Mouse (Mus musculus): ENCODE data around the gene Gas7. TPM values are rescaled to one million over a fixed set of nuclear protein-coding genes. Genes with fewer than 3 reads are reported as not detected.

The Gas7 gene
- polyA plus RNA-seq, 1 experiment from 2014 or later = 10.5 TPM

- WGBS = 78% methylated on average over 9 of the region's 9 CpGs
- Histone ChIP-seq H3K4me2 (no peak overlapping the region), H3K27ac (ENCODE audit: low read depth) (no peak overlapping the region), H3K27me3 (ENCODE audit: insufficient read depth, low read length) (no peaks in the 10 kb centered on the region), H3K4me1 (ENCODE audit: insufficient read depth) (no peaks in the 10 kb centered on the region), H3K4me3 (ENCODE audit: low read depth, low read length) (no peak overlapping the region), H3K9me3 (ENCODE audit: low read depth, low read length) (no peaks in the 10 kb centered on the region), H3K9ac (no peak overlapping the region), H3K36me3 (ENCODE audit: insufficient read depth) (no peaks in the 10 kb centered on the region)
- no peak for ATAC-seq (ENCODE audit: insufficient read depth)
- DNase-seq = no peak
- TF ChIP-seq CTCF (IDR thresholded peaks at IDR 0.05; ENCODE audit: low read depth) = no peak
Observed at GRCm38 (mm10) chr11:67653521-67654090, 198.4 kb downstream of the Gas7 start.

GRCm38 (mm10) chr11:67654514-67654913 lies 199.3 kb downstream of the Gas7 start:
- H3K36me3 ChIP-seq (ENCODE audit: insufficient read depth) = no peaks in the 10 kb centered on the region
- H3K4me2 ChIP-seq = no peak overlapping the region
- H3K9me3 ChIP-seq (ENCODE audit: low read depth, low read length) = no peaks in the 10 kb centered on the region
- no peak overlapping the region for H3K4me3 ChIP-seq (ENCODE audit: low read depth, low read length)
- H3K27ac ChIP-seq (ENCODE audit: low read depth) = no peak overlapping the region
- H3K9ac ChIP-seq = no peak overlapping the region
- no peaks in the 10 kb centered on the region for H3K27me3 ChIP-seq (ENCODE audit: insufficient read depth, low read length)
- ATAC-seq (ENCODE audit: insufficient read depth) = no peak
- no peak for DNase-seq
- no peaks in the 10 kb centered on the region for H3K4me1 ChIP-seq (ENCODE audit: insufficient read depth)
- WGBS = 81% methylated on average over 4 of the region's 4 CpGs
- no peak for TF ChIP-seq CTCF (IDR thresholded peaks at IDR 0.05; ENCODE audit: low read depth)

- H3K9ac ChIP-seq = no peak overlapping the region
Observed at GRCm38 (mm10) chr11:67655236-67655959, 200.2 kb downstream of the Gas7 start.

GRCm38 (mm10) chr11:67656366-67656765 lies 201.1 kb downstream of the Gas7 start:
- no peak overlapping the region for H3K27ac ChIP-seq (ENCODE audit: low read depth)
- 73% methylated on average over 7 of the region's 7 CpGs for WGBS
- no peak overlapping the region for H3K9ac ChIP-seq
- TF ChIP-seq CTCF (IDR thresholded peaks at IDR 0.05; ENCODE audit: low read depth) = no peak
- DNase-seq (no peak), ATAC-seq (ENCODE audit: insufficient read depth) (no peak)
- H3K4me1 ChIP-seq (ENCODE audit: insufficient read depth) = no peaks in the 10 kb centered on the region
- no peak overlapping the region for H3K4me2 ChIP-seq
- H3K4me3 ChIP-seq (ENCODE audit: low read depth, low read length) = no peak overlapping the region
- H3K27me3 ChIP-seq (ENCODE audit: insufficient read depth, low read length) = no peaks in the 10 kb centered on the region
- H3K36me3 ChIP-seq (ENCODE audit: insufficient read depth) = no peaks in the 10 kb centered on the region
- no peaks in the 10 kb centered on the region for H3K9me3 ChIP-seq (ENCODE audit: low read depth, low read length)

More at GRCm38 (mm10) chr11:67655236-67655959, 200.2 kb downstream of the Gas7 start:
- Histone ChIP-seq H3K36me3 (ENCODE audit: insufficient read depth) (no peaks in the 10 kb centered on the region), H3K9me3 (ENCODE audit: low read depth, low read length) (no peaks in the 10 kb centered on the region), H3K4me3 (ENCODE audit: low read depth, low read length) (no peak overlapping the region), H3K4me1 (ENCODE audit: insufficient read depth) (no peaks in the 10 kb centered on the region), H3K27ac (ENCODE audit: low read depth) (no peak overlapping the region), H3K27me3 (ENCODE audit: insufficient read depth, low read length) (no peaks in the 10 kb centered on the region), H3K4me2 (no peak overlapping the region)
- no peak for TF ChIP-seq CTCF (IDR thresholded peaks at IDR 0.05; ENCODE audit: low read depth)
- no peak for DNase-seq
- 63% methylated on average over 17 of the region's 17 CpGs for WGBS
- ATAC-seq (ENCODE audit: insufficient read depth) = no peak

- no peaks in the 10 kb centered on the region for H3K27me3 ChIP-seq (ENCODE audit: insufficient read depth, low read length)
- no peak for ATAC-seq (ENCODE audit: insufficient read depth)
Observed at GRCm38 (mm10) chr11:67656811-67657210, 201.6 kb downstream of the Gas7 start.

GRCm38 (mm10) chr11:67657685-67658382 lies 202.6 kb downstream of the Gas7 start:
- no peaks in the 10 kb centered on the region for H3K36me3 ChIP-seq (ENCODE audit: insufficient read depth)
- ATAC-seq (ENCODE audit: insufficient read depth) = no peak; the same call in 1 of the 2 replicates
- H3K9me3 ChIP-seq (ENCODE audit: low read depth, low read length) = no peaks in the 10 kb centered on the region

More at GRCm38 (mm10) chr11:67656811-67657210, 201.6 kb downstream of the Gas7 start:
- DNase-seq = no peak
- Histone ChIP-seq H3K4me3 (ENCODE audit: low read depth, low read length) (no peak overlapping the region), H3K27ac (ENCODE audit: low read depth) (no peak overlapping the region), H3K4me1 (ENCODE audit: insufficient read depth) (no peaks in the 10 kb centered on the region), H3K4me2 (no peak overlapping the region), H3K9ac (no peak overlapping the region), H3K36me3 (ENCODE audit: insufficient read depth) (no peaks in the 10 kb centered on the region), H3K9me3 (ENCODE audit: low read depth, low read length) (no peaks in the 10 kb centered on the region)
- WGBS = 86% methylated on average over 9 of the region's 9 CpGs
- no peak for TF ChIP-seq CTCF (IDR thresholded peaks at IDR 0.05; ENCODE audit: low read depth)

GRCm38 (mm10) chr11:67661465-67661864 lies 206.2 kb downstream of the Gas7 start:
- Histone ChIP-seq H3K36me3 (ENCODE audit: insufficient read depth) (no peaks in the 10 kb centered on the region), H3K27ac (ENCODE audit: low read depth) (no peak overlapping the region), H3K27me3 (ENCODE audit: insufficient read depth, low read length) (no peaks in the 10 kb centered on the region), H3K4me3 (ENCODE audit: low read depth, low read length) (no peak overlapping the region), H3K4me2 (no peak overlapping the region), H3K9me3 (ENCODE audit: low read depth, low read length) (no peaks in the 10 kb centered on the region), H3K9ac (no peak overlapping the region), H3K4me1 (ENCODE audit: insufficient read depth) (no peaks in the 10 kb centered on the region)
- DNase-seq (no peak), ATAC-seq (ENCODE audit: insufficient read depth) (no peak)
- no peak for TF ChIP-seq CTCF (IDR thresholded peaks at IDR 0.05; ENCODE audit: low read depth)
- WGBS = 87% methylated on average over 8 of the region's 8 CpGs

More at GRCm38 (mm10) chr11:67657685-67658382, 202.6 kb downstream of the Gas7 start:
- 37% methylated on average over 11 of the region's 11 CpGs for WGBS
- TF ChIP-seq CTCF (IDR thresholded peaks at IDR 0.05; ENCODE audit: low read depth) = peak; percentile 89
- Histone ChIP-seq H3K4me1 (ENCODE audit: insufficient read depth) (no peaks in the 10 kb centered on the region), H3K27me3 (ENCODE audit: insufficient read depth, low read length) (no peaks in the 10 kb centered on the region), H3K4me3 (ENCODE audit: low read depth, low read length) (no peak overlapping the region), H3K9ac (no peak overlapping the region), H3K27ac (ENCODE audit: low read depth) (no peak overlapping the region), H3K4me2 (no peak overlapping the region)
- peak; percentile 83 for DNase-seq
